In genomic region chr12:108993046-108993445, GRCm38 (mm10) we compare ENCODE assay signal across 25 mouse cellular contexts.
"Had no signal": no experiment of that assay in that cellular context is flagged by ENCODE, and none has a peak within 500 bp of the region (broad histone marks: within the 10 kb centered on the region; RNA-seq: fewer than 3 reads in every experiment).

No protein-coding gene starts in this region.

- H3K9me3 ChIP-seq: embryonic facial prominence, embryonic 10.5 days; embryonic facial prominence, embryonic 12.5 days; embryonic facial prominence, embryonic 13.5 days; embryonic facial prominence, embryonic 15.5 days; forebrain, embryonic 10.5 days; forebrain, embryonic 12.5 days; forebrain, embryonic 13.5 days; forebrain, embryonic 15.5 days had no signal

- H3K27ac ChIP-seq: embryonic facial prominence, embryonic 10.5 days; embryonic facial prominence, embryonic 12.5 days; embryonic facial prominence, embryonic 13.5 days; embryonic facial prominence, embryonic 15.5 days; forebrain, embryonic 10.5 days; forebrain, embryonic 12.5 days; forebrain, embryonic 13.5 days; forebrain, embryonic 15.5 days; gastrocnemius, adult 2 months; heart, adult 2 months had no signal

- H3K4me3 ChIP-seq: embryonic facial prominence, embryonic 10.5 days; embryonic facial prominence, embryonic 12.5 days; embryonic facial prominence, embryonic 13.5 days; embryonic facial prominence, embryonic 15.5 days; erythroblast, embryonic 14.5 days; forebrain, embryonic 10.5 days; forebrain, embryonic 12.5 days; forebrain, embryonic 13.5 days; forebrain, embryonic 15.5 days; gastrocnemius, adult 2 months; heart, adult 2 months had no signal

- DNase-seq: cerebellum, adult 9-10 months; cerebellum, adult 9-11 months; cerebellum, postnatal 10 days; cerebellum, postnatal 14 days; cerebellum, postnatal 25 days; cerebellum, postnatal 36 days; embryo, embryonic 11 days; forebrain, postnatal 0 days; gastrocnemius, adult 2 months; gastrocnemius, postnatal 10 days; gastrocnemius, postnatal 14 days; gastrocnemius, postnatal 25 days; gastrocnemius, postnatal 36 days; heart, adult 11 months; heart, adult 18-20 months; heart, adult 2 months had no signal

- H3K27me3 ChIP-seq: embryonic facial prominence, embryonic 12.5 days; embryonic facial prominence, embryonic 15.5 days; forebrain, embryonic 13.5 days had no signal

- H3K36me3 ChIP-seq: embryonic facial prominence, embryonic 10.5 days; embryonic facial prominence, embryonic 12.5 days; embryonic facial prominence, embryonic 13.5 days; embryonic facial prominence, embryonic 15.5 days; forebrain, embryonic 10.5 days; forebrain, embryonic 12.5 days; forebrain, embryonic 15.5 days had no signal
